Mouse (Mus musculus) monocyte, adult 5-6 weeks (primary cell): ENCODE data around the gene Slc6a1. TPM values are rescaled to one million over a fixed set of nuclear protein-coding genes. Genes with fewer than 3 reads are reported as not detected.

Source experiments
- ATAC-seq: fragments of 153-309, 156-312 bp; replicated peaks from 2 replicates; pipeline ENCODE4 v1.8.0; 2017; ENCODE audit warnings: mild to moderate bottlenecking; ENCODE audit not compliant: low TSS enrichment, insufficient number of reproducible peaks, severe bottlenecking, poor library complexity, low FRiP score
- total RNA-seq: library from RNA; stranded (forward); fragments of 200-1000, 200-491, 200-594 nt; gene quantifications from 3 replicates; pipeline ENCODE4 v1.2.3, GENCODE M21; 2017

The Slc6a1 gene
- total RNA-seq, 1 experiment from 2014 or later = not detected

GRCm38 (mm10) chr6:114336944-114337215, 54.4 kb downstream of the Slc6a1 start:
- no peak for ATAC-seq

GRCm38 (mm10) chr6:114341381-114341780, 58.9 kb downstream of the Slc6a1 start:
- ATAC-seq = peak; percentile 90

GRCm38 (mm10) chr6:114343740-114344139, 61.3 kb downstream of the Slc6a1 start:
- ATAC-seq = no peak

GRCm38 (mm10) chr6:114345156-114345555, 62.7 kb downstream of the Slc6a1 start:
- no peak for ATAC-seq

GRCm38 (mm10) chr6:114347831-114348754, 65.7 kb downstream of the Slc6a1 start:
- no peak for ATAC-seq

GRCm38 (mm10) chr6:114354635-114355034, 72.2 kb downstream of the Slc6a1 start:
- ATAC-seq = no peak

GRCm38 (mm10) chr6:114358171-114358570, 75.7 kb downstream of the Slc6a1 start:
- ATAC-seq = no peak

- ATAC-seq = no peak
Measured at GRCm38 (mm10) chr6:114362355-114362754, 79.9 kb downstream of the Slc6a1 start.

GRCm38 (mm10) chr6:114363740-114364139, 81.3 kb downstream of the Slc6a1 start:
- ATAC-seq = no peak

GRCm38 (mm10) chr6:114364734-114365133, 82.3 kb downstream of the Slc6a1 start:
- ATAC-seq = 0 out of 2 replicates have a peak, but pooled peaks have one; percentile 37

- ATAC-seq = no peak
Measured at GRCm38 (mm10) chr6:114366191-114366590, 83.8 kb downstream of the Slc6a1 start.

Other genes starting within 250 kb of the Slc6a1 start
- not detected in 3 replicates for gene Atp2b2, start 240.0 kb upstream of the Slc6a1 start, total RNA-seq
- gene Slc6a11, start 151.4 kb upstream of the Slc6a1 start, total RNA-seq = not detected in 3 replicates
- 0.19 to 0.67 TPM in 2 of 3 replicates, not detected in the other for gene Hrh1, start 115.3 kb downstream of the Slc6a1 start, total RNA-seq